Mouse (Mus musculus) limb, embryonic 10.5 days (tissue): ENCODE results near the gene Mogs. TPM values are rescaled to one million over a fixed set of nuclear protein-coding genes. Genes with fewer than 3 reads are reported as not detected.
"Not testable (repeated sequence)": the region's sequence is repeated elsewhere in the genome, so short reads cannot be mapped to it uniquely, and the experiment has no call there.

Experiments used
- DNase-seq: peaks from one replicate; pipeline ENCODE4 v3.0.0-alpha.2; 2017; ENCODE audit warnings: low spot score
- H3K27ac ChIP-seq: fragments of 300-500 bp; sonication (generic); 2 replicates; pipeline ENCODE4 v1.5.1; 2016; ENCODE audit warnings: mild to moderate bottlenecking
- H3K27me3 ChIP-seq: fragments of 300-500 bp; sonication (generic); 2 replicates; pipeline ENCODE4 v1.6.1; 2016; ENCODE audit warnings: low read depth, mild to moderate bottlenecking; ENCODE audit not compliant: poor library complexity, severe bottlenecking
- H3K36me3 ChIP-seq: fragments of 300-500 bp; sonication (generic); 2 replicates; pipeline ENCODE4 v1.6.1; 2016; ENCODE audit warnings: mild to moderate bottlenecking, moderate library complexity
- H3K4me1 ChIP-seq: fragments of 300-500 bp; sonication (generic); 2 replicates; pipeline ENCODE4 v1.6.1; 2016
- H3K4me3 ChIP-seq: fragments of 300-500 bp; sonication (generic); 2 replicates; pipeline ENCODE4 v1.5.1; 2016; ENCODE audit warnings: mild to moderate bottlenecking, moderate library complexity
- H3K9me3 ChIP-seq: fragments of 300-500 bp; sonication (generic); replicated peaks from 2 replicates; pipeline ENCODE4 v1.6.1; 2016; ENCODE audit warnings: mild to moderate bottlenecking
- WGBS: fragments of 180-500 bp; shearing (Covaris S2); methylation state at CpG from one replicate; pipeline ENCODE4 v1.1.7; 2016; 5-methylcytosine and 5-hydroxymethylcytosine counted together
- polyA plus RNA-seq: library from polyadenylated mRNA; unstranded; fragments of >200 nt; fragmentation: Nextera tagmentation; extraction: Ambion mirVana; gene quantifications from 2 replicates; pipeline ENCODE4 v1.2.1, GENCODE M21; 2016

Gene Mogs
- polyA plus RNA-seq, 1 experiment from 2014 or later = 45.3 TPM

GRCm38 (mm10) chr6:83147280-83147679 is 32.0 kb downstream of the Mogs start:
- 0 out of 2 replicates have a peak, but pooled peaks cover under 1% of the 10 kb centered on the region for H3K27me3 ChIP-seq
- 0 out of 2 replicates have a peak overlapping the region, but pooled peaks have one; percentile 12 for H3K27ac ChIP-seq
- no peak for DNase-seq
- H3K4me1 ChIP-seq = peaks cover 54% of the 10 kb centered on the region
- peaks cover 66% of the 10 kb centered on the region for H3K36me3 ChIP-seq
- H3K4me3 ChIP-seq = no peak overlapping the region
- no peaks in the 10 kb centered on the region for H3K9me3 ChIP-seq
- 64% methylated on average over 7 of the region's 7 CpGs for WGBS

- peaks cover 47% of the 10 kb centered on the region for H3K4me1 ChIP-seq
- H3K9me3 ChIP-seq = no peaks in the 10 kb centered on the region
- 34% methylated on average over 8 of the region's 8 CpGs for WGBS
- DNase-seq = no peak
- 0 out of 2 replicates have a peak, but pooled peaks cover 9% of the 10 kb centered on the region for H3K27me3 ChIP-seq
- H3K36me3 ChIP-seq = peaks cover 72% of the 10 kb centered on the region
- peak overlapping the region; percentile 21; the same call in 1 of the 2 replicates for H3K27ac ChIP-seq
- H3K4me3 ChIP-seq = no peak overlapping the region
Measured at GRCm38 (mm10) chr6:83151721-83152120, 36.4 kb downstream of the Mogs start.

- H3K27me3 ChIP-seq = 0 out of 2 replicates have a peak, but pooled peaks cover 9% of the 10 kb centered on the region
- no peaks in the 10 kb centered on the region for H3K9me3 ChIP-seq
- peak overlapping the region; percentile 5; the same call in 1 of the 2 replicates for H3K4me3 ChIP-seq
- WGBS = 89% methylated on average over 12 of the region's 12 CpGs
- H3K36me3 ChIP-seq = peaks cover 59% of the 10 kb centered on the region
- DNase-seq = peak; percentile 29
- H3K4me1 ChIP-seq = peaks cover 40% of the 10 kb centered on the region
- no peak overlapping the region for H3K27ac ChIP-seq
Measured at GRCm38 (mm10) chr6:83153038-83153437, 37.7 kb downstream of the Mogs start.

GRCm38 (mm10) chr6:83153485-83153884 is 38.2 kb downstream of the Mogs start:
- H3K27me3 ChIP-seq = 0 out of 2 replicates have a peak, but pooled peaks cover 9% of the 10 kb centered on the region
- H3K36me3 ChIP-seq = peaks cover 55% of the 10 kb centered on the region
- H3K9me3 ChIP-seq = no peaks in the 10 kb centered on the region
- whole genome bisulfite sequencing = 71% methylated on average over 5 of the region's 5 CpGs
- H3K27ac ChIP-seq = no peak overlapping the region
- peaks cover 40% of the 10 kb centered on the region for H3K4me1 ChIP-seq
- H3K4me3 ChIP-seq = no peak overlapping the region
- DNase-seq = peak; percentile 27

- Histone ChIP-seq H3K9me3 (no peaks in the 10 kb centered on the region), H3K4me3 (peak overlapping the region; percentile 61), H3K27ac (peak overlapping the region; percentile 80), H3K36me3 (peaks cover 32% of the 10 kb centered on the region), H3K27me3 (peaks cover 21% of the 10 kb centered on the region), H3K4me1 (peaks cover 35% of the 10 kb centered on the region)
- peak; percentile 43 for DNase-seq
- WGBS = 9% methylated on average over 23 of the region's 23 CpGs
Measured at GRCm38 (mm10) chr6:83155552-83156238, 40.4 kb downstream of the Mogs start.

- H3K27me3 ChIP-seq = peaks cover 27% of the 10 kb centered on the region
- H3K27ac ChIP-seq = peak within 1 kb of the TSS; percentile 80
- WGBS = 3% methylated on average over 32 of the region's 32 CpGs
- H3K4me3 ChIP-seq = peak within 1 kb of the TSS; percentile 61
- DNase-seq = peak; percentile 89
- H3K4me1 ChIP-seq = peaks cover 35% of the 10 kb centered on the region
- peaks cover 27% of the 10 kb centered on the region for H3K36me3 ChIP-seq
- H3K9me3 ChIP-seq = no peaks in the 10 kb centered on the region
Measured at GRCm38 (mm10) chr6:83156259-83156684, 41.0 kb downstream of the Mogs start, which contains the start of the genes Wdr54 and 1700003E16Rik. TSS of gene Wdr54 (minus strand) at chr6:83156397. TSS of gene 1700003E16Rik (plus strand) at chr6:83156404.

- not testable (repeated sequence) for H3K27ac ChIP-seq, H3K4me3 ChIP-seq, H3K36me3 ChIP-seq, H3K9me3 ChIP-seq, DNase-seq
- WGBS = 38% methylated on average over 3 of the region's 3 CpGs
- Histone ChIP-seq H3K4me1 (peaks cover 43% of the 10 kb centered on the region), H3K27me3 (peaks cover 44% of the 10 kb centered on the region)
Measured at GRCm38 (mm10) chr6:83159456-83159855, 44.2 kb downstream of the Mogs start.

- Histone ChIP-seq H3K4me3 (peak overlapping the region; percentile 52), H3K4me1 (peaks cover 35% of the 10 kb centered on the region), H3K27ac (peak overlapping the region; percentile 67), H3K9me3 (no peaks in the 10 kb centered on the region), H3K36me3 (no peaks in the 10 kb centered on the region), H3K27me3 (peaks cover 35% of the 10 kb centered on the region)
- 5% methylated on average over 19 of the region's 19 CpGs for WGBS
- no peak for DNase-seq
Measured at GRCm38 (mm10) chr6:83161442-83161841, 46.1 kb downstream of the Mogs start.

- Histone ChIP-seq H3K36me3 (no peaks in the 10 kb centered on the region), H3K9me3 (no peaks in the 10 kb centered on the region), H3K4me1 (peaks cover 39% of the 10 kb centered on the region), H3K4me3 (peak overlapping the region; percentile 52), H3K27me3 (peaks cover 35% of the 10 kb centered on the region), H3K27ac (peak overlapping the region; percentile 67)
- DNase-seq = peak; percentile 65
- WGBS = under 1% methylated on average over 49 of the region's 49 CpGs
Measured at GRCm38 (mm10) chr6:83161921-83162641, 46.8 kb downstream of the Mogs start.

- Histone ChIP-seq H3K27me3 (peaks cover 35% of the 10 kb centered on the region), H3K27ac (peak overlapping the region; percentile 67; the same call in 1 of the 2 replicates), H3K36me3 (no peaks in the 10 kb centered on the region), H3K9me3 (no peaks in the 10 kb centered on the region), H3K4me3 (peak overlapping the region; percentile 52), H3K4me1 (peaks cover 41% of the 10 kb centered on the region)
- under 1% methylated on average over 8 of the region's 8 CpGs for WGBS
- peak; percentile 82 for DNase-seq
Measured at GRCm38 (mm10) chr6:83162701-83163100, 47.4 kb downstream of the Mogs start.

GRCm38 (mm10) chr6:83165026-83165606 is 49.8 kb downstream of the Mogs start:
- Histone ChIP-seq H3K36me3 (0 out of 2 replicates have a peak, but pooled peaks cover 5% of the 10 kb centered on the region), H3K4me1 (peaks cover 41% of the 10 kb centered on the region), H3K4me3 (peak overlapping the region; percentile 95), H3K9me3 (no peaks in the 10 kb centered on the region), H3K27me3 (peaks cover 28% of the 10 kb centered on the region), H3K27ac (peak overlapping the region; percentile 99)
- WGBS = 9% methylated on average over 6 of the region's 6 CpGs
- DNase-seq = no peak

GRCm38 (mm10) chr6:83165607-83166242 is 50.4 kb downstream of the Mogs start, which contains the start of gene Dctn1:
TSS of gene Dctn1 (plus strand) at chr6:83165920.
- H3K36me3 ChIP-seq = 0 out of 2 replicates have a peak, but pooled peaks cover 5% of the 10 kb centered on the region
- H3K4me3 ChIP-seq = peak within 1 kb of the TSS; percentile 95
- H3K9me3 ChIP-seq = no peaks in the 10 kb centered on the region
- peaks cover 22% of the 10 kb centered on the region for H3K27me3 ChIP-seq
- peak within 1 kb of the TSS; percentile 99 for H3K27ac ChIP-seq
- peak; percentile 96 for DNase-seq
- peaks cover 41% of the 10 kb centered on the region for H3K4me1 ChIP-seq
- under 1% methylated on average over 55 of the region's 58 CpGs for WGBS
